Mouse (Mus musculus) thymus, postnatal 25 days (tissue): ENCODE data around the gene Cmtm3.

Experiments used
- DNase-seq: peaks from one replicate; pipeline ENCODE4 v3.0.0; 2022

Cmtm3 gene

DNA sequence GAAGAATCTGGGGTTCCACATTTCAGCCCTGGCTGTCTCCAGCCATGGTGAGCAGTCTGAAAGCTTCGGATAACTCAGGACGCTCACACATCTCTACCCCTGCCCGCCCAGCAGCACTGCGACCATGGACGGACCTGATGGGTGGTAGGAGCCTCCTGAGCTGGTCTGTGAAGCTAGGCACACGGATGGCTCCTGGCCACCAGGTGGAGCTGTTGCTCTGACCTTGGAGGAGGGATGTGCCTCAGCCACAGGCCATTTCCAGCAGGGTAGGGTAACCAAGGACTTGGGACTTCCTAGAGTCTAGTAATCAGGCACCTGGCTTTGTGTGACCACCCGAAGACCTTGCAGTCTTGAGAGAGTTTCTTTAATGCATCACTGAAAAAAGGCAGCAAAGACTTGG lies 4.7 kb downstream of the Cmtm3 start:
- DNase-seq, result peak; percentile 81

DNA sequence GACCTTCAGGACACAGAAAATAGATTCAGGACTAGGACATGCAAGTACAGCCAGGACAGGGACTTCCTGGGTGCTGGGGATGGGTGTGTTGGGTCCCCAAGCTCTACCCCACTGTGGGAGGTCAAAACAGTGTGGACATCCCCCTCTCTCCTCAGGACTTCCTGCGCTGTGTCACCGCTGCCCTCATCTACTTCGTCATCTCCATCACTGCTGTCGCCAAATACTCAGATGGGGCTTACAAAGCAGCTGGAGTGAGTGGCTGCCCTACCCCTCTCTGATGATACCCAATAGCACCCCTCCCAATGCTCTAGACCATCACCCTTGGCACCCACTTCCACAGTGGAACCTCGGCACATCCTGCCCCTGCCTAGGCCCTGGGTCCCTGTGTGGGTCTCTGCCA lies 5.4 kb downstream of the Cmtm3 start:
- DNase-seq, result no peak

DNA sequence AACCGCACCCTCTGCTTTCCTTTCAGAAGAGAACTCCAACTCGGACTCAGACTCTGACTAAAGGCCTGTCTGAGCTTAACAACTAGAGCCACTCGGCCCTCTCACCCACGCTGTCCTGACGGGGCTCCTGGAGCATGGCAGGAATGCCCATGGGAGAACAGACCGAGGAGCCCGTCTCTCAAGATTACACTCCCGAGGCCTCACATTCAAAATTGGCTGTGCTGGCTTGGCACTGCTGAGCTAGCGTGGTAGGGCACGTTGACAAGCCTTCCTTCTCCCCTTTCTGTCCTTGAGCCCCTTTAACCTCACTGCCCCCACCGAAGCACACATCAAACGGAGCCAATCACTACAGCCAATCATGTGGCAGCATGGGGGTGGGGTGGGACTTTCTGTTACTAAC lies 7.5 kb downstream of the Cmtm3 start:
- DNase-seq, result no peak

DNA sequence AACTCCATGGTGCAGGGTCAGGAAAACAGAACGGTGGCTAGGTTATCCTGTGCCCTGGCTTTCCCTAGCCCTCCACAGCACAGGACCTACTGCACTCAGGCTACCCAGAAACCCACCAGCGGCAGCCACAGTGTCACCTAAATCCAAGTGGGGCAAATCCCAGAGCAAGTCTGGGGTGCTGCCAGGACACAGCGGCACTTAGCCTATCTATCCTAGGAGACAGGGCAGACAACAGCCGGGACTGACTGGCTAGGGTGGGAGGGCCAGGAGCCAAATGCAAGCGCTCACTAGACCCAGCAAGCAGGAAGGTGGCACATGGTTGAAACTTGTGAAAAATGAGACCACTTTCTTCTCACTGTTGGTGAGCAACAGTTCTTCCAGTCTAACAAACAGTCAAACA lies 9.8 kb downstream of the Cmtm3 start:
- no peak for DNase-seq

DNA sequence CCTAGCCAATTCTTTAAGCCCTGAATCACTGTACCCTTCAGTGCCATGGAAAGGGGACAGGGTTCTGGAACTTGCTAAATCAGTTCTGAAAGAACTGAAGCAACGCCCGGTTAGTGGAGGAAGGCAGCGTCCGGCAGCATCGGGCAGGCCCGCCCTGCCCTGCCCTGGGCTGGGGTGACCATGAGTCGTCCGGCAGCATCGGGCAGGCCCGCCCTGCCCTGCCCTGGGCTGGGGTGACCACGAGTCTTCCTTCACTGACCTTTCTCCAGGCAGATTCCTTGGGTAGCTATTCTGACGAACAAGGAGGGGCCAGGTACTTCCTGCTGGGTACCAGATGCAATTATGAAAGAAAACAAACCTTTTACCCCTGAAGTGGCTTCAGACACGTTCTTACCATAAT lies 10.8 kb downstream of the Cmtm3 start:
- DNase-seq, result no peak

DNA sequence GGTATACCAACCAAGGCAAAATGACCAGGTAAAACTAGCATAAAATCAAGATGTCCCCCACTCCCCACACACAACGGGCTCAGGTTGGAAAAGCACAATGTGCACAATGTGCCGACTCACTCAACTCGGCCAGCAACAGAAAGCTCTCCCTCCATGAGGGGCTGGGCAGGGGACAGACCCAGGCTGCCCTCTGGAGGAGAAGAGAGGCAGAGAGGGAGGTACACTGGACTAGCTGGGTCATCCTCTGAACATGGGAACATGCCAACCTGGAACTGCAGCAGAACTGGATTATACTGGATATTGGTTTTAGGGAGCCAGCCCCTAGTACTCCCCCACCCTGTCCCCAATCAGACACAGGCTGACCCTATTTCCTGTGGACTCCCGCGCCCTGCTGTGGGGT lies 14.0 kb downstream of the Cmtm3 start:
- DNase-seq, result no peak

DNA sequence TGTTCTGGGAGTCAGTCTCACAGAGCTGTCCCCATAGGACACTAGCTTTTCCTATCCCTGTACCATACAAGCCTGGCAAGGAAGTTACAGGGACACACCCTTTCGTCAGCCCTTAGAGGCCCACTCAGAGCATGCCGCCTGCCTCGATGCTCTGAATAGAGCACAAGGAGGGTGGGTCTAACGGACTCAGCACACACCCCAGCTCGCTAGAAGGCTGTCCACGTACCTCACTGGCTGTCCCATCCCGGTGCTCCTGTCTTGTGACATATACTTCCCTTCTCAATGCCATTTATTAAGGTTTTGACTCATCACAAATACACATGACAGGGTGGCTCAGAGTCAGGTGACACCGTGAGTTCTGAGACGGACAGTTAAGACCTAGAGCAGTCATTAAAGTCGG lies 15.3 kb downstream of the Cmtm3 start:
- DNase-seq, result no peak

DNA sequence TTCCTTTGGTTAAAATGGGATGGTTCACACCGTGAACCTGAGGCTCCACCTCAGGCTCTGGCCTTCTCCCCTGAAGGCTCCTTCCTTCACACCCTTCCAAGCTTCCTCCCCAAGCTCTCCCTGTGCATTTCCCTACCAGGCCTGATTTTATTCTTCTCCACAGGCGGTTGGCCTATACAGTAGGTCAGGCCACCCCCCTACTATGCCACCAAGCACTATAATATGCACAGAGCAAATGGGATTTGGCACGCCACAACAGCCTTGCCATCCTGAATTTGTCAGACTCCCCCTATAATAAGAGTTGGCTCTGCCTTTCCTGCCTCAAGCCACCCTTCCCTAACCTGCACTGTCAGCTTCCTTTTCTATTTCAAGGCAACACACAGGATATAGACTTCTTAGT lies 19.4 kb downstream of the Cmtm3 start:
- no peak for DNase-seq

DNA sequence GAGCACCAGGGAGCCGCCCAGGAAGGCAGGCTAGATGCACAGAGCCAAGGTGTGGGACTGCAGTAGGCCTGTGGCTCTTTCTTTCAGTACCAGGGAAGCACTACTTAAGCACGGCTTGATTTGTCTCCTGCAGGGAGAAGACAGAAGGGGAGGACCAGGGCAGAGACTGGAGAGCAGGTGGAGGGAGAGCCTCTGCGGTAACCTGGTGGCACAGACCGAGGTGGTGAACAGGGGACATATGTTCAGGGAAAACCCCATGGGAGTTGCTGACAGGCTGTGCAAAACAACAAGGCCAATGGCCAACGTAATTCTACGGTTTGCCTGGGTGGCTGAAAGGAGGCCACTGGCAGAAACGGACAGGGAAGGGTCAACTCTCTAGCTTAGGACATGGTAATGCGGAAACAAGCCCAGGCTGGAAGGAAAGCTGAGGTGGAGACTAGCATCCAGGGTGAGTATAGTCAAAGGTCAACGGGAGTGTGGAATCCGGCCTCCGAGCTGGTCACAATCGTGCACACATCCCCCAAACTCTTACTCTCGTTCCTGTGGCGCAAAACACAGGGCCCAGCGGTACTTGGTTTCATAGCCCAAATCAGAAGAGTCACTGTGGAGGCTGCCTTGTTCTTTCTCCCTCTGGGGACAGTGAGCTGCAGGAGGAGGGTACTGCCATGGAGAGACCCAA lies 20.7 kb downstream of the Cmtm3 start:
- no peak for DNase-seq

DNA sequence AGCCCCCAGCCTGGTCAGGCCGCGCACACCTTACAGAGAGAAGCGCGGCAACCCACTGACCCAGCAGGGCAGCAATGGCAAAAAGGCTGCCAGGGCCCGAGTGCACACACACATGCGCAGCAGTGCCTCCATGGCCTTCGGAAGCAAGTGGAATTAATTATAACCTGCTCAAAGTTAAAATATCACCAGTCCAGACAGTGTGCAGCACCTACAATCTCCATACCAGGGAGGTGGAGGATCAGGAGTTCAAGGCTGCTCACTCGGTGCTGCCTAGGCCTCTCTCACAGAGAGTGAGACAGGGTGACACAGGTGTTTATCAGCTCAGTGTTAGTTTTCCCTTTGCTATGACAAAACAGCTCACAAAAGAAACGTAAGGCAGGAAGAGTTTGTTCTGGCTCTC lies 26.5 kb downstream of the Cmtm3 start:
- no peak for DNase-seq

DNA sequence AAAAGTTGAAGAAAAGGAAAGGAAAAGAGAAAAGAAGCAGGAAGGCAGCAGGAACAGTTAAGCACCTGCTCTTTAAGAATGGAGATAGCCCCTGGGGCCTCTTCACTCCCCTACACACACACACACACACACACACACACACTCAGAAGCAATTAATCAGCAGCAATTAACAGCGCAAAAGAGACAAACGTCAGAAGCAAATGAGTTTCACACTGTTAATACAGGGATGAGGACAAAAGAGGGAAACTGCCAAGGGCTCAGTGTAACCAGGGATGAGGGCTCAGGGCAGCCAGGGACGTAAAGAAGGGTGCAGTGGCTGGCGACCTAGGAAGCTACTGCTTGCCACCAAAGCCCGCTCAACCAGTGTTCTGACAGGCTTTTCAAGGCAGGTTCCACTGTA lies 28.2 kb downstream of the Cmtm3 start:
- no peak for DNase-seq

DNA sequence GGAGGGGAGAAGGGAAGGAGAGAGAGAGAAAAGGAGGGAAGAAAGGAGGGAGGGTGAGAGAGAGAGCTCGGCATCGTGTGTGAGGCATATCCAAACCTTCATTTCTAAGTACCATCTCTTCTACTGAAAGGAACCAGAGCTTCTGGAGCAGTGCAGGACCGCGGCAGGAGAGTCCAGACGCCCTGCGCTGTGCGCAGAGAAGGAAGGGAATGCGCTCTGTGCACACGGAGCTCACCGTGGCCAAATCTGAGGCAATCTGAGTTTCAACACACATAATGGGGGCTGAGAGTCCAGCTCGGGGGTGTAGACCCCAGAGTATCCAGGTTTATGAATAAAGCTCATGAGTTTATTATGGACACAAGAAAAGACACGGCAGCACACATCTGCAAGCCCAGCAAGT lies 30.4 kb downstream of the Cmtm3 start:
- no peak for DNase-seq

DNA sequence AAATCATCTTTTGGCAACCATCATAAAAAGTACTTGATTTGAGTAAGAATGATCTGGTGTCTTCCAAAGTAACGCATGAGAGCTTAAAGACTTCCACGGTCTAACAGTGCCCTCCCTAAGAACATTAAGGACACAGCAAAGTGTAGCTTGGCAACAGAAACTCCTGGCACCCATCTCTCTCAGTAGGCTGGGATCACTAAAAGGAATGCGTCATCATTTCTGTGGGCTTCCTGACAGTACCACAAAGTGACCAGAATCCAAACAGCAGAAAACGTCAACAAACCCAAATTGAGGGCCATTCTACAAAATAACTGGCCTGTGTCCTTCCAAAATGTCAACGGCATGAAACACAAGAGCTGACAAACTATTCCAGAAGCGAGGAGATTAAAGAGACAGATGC lies 30.9 kb downstream of the Cmtm3 start:
- DNase-seq, result no peak

DNA sequence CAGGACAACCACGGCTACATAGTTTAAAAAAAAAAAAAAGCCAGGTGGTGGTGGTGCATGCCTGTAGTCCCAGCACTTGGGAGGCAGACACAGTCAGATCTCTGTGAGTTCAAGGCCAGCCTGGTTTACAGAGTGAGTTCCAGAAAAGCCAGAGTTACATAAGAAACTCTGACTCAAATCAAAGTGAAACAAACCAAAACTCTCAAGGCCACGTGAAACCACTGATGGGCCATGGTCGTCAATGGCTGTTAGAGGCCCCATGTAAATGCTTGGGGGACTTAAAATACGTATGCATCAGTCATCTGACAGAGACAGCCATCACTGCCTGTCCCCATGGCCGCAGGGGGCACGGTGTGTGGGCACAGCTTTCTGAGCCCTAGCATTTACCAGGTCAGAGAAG lies 31.9 kb downstream of the Cmtm3 start:
- no peak for DNase-seq

DNA sequence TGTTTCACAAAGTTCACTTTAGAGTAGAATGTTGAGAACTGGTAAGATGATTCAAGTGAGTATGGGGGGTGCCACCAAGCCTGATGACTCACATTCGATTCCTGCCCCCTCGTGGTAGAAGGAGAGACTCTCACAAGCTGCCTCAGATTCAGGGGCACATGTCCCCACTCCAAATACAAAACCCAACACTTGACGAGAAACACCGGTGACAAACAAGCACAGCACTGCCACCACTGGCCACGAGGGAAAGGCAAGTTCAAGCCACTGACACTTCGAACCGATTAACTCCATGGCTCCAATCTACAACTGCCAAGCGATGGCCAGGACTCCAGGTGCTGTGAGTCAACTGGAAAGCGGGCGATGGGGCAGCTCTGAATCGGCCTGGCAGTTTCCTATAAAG lies 34.6 kb downstream of the Cmtm3 start:
- peak; percentile 3 for DNase-seq

DNA sequence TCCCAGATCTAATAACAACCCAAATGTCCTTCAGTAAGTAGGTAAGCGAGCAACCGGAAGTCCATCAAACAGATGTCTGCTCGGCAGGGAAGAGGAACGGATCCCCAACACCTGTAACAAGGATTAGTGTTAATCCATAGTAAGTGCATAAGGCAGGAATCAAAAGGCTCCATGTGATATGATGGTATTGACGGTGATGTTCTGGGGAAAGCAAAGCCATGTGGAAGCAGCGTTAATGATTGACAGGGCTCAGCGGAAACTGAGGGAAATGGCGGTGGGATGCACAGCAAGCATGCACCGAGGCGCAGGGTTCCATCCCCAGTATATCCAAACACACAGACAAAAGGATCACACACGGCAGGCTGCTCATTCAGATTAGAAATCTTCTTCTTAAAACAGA lies 35.1 kb downstream of the Cmtm3 start:
- no peak for DNase-seq

DNA sequence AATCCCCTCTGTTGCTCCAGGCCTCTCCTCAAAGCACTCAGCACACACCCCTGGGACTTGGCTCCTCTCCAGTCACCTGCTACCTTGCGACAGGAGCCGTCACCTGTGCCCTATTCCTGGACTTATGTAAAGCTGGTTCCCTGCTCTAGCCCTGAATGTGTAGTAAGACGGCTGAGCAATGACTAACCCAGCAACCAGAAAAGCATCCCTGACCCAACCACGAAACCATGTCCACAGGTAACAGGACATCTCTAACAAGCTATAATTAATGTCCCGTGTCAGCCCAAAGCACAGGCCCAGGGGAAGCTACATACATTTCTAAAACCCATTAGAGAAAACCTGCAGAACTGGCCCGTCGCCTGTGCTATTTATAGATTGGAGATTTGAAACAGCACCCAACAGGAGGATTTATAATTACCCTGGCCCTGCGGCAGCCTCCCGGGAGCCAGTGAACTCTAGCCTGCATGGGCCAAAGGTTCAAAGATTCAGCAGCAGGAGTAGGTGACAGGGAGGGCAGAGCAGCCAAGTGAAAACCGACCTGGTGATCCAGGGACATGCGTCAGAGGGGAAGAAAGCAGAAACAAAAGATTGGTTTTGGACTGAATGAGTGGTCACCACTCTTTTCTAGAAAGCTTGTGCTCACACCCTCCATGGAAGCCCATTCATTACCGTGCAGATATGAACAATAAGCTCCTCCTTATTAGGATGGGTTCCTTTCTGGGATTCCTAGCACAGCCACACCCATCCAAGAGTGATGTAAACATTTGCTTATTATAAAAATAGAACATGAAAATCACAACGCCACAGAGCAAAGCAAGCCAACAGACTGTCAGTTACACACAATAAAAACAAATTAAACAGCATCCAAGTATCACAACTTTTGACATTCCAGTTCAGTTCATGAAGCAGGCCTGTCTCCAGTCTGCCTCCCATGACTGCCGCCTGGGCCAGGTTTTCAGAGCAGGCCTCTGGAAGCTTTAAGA lies 35.9 kb downstream of the Cmtm3 start:
- no peak for DNase-seq

DNA sequence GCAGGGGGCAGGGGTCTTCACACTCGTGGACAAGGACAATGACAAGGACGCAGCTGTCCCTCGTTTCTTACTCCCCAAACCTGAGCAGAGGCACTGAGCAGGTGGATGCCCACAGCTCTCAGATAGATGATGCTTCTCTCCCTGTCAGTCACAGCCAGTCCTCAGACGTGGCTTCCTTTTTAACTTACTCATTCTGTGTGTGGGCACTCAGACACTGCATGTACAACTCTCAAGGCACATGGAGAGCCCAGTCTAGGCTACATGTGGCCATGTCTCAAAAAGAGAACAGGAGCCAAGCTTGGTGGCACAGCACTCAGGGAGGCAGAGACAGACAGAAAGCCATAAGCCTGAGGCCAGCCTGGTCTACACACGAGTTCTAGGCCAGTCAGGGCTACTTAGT lies 36.7 kb downstream of the Cmtm3 start:
- DNase-seq, result no peak

DNA sequence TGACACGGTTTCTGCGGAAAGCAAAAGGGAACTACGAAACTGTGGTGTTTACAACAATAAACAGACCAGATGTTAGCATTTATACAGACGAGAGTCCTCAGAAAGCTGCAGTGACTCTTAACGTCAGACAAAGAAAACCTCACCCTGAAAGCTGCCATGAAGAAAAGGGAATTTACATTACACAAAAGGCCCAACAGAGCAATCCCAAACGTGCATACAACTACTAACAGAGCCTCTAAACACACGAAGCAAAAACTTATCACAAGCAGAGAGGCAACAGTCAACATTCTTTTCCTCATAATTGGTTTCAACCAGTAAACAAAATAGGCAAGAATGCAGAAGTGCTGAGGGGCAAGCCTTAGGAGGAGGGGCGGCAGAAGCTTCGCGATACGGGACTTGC lies 37.5 kb downstream of the Cmtm3 start:
- no peak for DNase-seq

DNA sequence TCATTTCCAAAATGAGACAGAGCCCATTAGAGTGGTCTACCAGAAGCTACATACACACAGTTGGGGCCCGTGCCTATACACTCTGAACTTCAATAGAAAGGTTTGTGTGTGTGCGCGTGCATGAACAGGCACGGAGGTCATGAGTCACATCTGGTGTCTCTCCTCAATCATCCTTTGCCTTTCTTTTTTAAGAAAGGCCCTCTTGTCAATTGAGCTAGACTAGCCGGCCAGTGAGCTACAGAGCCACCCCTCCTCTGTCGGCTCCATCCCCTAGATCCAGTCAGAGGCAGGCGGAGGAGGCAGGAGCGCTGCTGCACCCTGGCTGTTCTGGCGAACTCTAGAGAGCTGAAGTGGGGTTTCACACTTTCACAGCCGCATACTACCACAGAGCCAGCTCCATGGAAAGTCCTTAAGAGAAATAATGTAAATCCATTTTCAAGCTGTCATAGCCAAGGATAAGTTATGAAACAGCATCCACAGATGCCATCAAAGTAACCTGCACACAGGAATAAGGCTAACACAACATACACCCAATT lies 40.2 kb downstream of the Cmtm3 start:
- DNase-seq, result no peak

DNA sequence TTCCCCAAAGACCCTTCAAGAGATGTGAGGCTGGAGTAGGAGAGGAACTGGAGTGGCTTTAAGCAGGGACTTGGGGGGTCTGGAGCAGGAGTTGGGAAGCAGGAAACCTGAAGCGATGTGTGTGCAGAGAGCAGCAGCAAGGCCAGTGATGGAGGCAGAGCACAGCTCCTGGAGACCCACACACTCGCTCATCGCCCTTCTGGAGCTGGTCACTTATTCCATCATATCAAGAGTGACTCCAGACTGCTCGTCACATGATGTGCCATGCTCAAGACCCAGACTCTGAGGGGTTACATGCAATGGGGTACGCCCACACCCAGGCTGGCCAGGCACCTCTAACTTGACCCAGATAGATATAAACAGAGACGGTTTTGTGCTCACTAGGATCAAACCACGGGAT lies 41.1 kb downstream of the Cmtm3 start:
- no peak for DNase-seq

DNA sequence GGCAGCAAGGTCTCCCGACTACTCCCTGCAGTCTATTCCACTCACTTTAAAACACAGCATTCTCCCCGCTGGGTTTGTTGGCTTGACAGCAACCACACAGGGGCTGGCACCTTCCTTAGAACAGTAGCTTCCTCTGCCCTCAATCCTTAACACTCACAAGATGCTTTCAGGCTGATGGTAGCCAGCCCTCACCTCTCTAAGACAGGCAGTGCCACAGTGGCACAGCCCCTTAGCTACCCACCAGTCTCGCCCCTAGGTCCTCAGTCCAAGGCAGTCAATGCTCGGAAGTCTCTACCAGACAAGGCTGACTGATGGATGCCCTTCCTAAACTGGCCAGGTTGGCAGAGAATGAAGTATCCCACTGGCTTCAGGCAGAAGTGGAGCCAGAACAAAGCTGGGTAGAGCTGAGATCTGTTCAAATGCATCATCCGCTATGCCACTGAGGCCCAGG lies 41.8 kb downstream of the Cmtm3 start:
- no peak for DNase-seq

DNA sequence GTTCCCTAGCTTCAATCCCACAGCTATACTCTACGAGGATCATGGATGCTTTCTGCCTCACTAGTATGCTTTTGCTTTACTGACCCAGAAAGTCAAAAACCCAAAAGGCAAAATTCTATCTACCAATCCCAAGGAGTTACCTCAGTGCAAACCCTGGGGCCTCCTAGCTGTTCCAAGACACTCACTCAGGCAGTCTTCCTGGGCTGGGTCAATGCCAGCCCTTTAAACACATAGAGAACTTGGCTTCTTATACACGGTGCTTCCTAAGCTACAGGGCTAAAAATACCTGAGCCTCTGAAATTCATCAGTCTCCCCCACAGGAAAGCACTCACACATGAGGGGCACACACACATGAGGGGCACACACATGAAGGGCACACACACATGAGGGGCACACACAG lies 44.1 kb downstream of the Cmtm3 start:
- DNase-seq, result no peak

DNA sequence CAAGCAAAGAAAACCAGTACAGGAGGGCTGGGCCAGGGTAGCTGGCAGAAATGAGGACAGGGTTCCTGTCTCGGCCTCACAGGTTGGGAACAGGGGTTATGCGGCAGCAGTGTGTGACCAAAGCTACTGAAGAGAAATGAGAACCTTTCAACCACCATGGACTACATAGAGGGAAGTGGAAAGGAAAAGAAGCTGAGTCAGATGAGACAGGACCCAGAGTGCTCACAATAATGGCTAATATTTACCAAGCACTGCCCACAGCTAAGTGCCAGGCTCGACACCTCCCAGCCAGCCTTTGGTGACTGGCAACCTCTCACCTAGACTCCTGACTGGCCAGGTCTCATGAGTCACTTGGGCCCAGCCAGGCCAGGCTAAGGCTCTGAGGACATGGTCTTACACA lies 44.8 kb downstream of the Cmtm3 start:
- DNase-seq, result no peak
